Mouse (Mus musculus) brain, embryonic 18.5 days (tissue): ENCODE measurements around the gene Card6.

Experiments used
- DNase-seq: peaks from one replicate; pipeline ENCODE4 v3.0.0-alpha.2; 2012; ENCODE audit warnings: low read depth, low spot score

Card6 gene

DNA sequence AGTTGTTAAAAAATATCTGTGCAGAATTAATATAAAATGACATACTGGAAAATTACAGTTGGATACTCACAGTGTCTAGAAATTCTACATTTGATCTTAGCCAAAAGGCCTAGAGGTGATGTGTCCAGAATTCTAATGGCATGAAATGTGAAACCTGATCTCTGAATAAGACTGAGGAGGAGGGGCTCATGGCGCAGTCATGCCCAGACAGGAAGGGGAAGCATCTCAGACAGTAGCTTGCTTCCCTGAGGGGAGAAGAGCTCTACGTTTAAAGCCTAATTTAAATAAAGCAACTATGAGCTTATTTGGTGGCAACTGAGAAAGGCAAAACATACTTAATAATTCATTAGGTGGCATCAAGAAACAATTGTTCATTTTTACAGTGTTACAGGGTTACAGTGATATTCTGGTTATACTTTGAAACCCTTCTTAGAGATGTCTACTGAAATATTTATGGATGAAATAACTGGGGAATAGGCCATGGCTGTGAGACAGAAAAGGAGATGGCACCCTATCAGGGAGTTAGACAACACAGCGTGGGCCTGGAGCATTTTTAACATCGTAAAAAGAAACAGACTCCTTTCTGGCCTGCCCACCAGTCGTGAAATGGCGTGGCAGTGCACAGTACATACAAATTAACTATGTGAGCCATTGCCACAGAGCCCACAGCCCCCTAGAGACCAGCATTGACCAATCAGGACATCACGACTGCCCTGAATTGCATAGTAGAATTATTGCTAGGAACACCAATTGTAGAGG is 19.3 kb downstream of the Card6 start:
- DNase-seq = no peak

DNA sequence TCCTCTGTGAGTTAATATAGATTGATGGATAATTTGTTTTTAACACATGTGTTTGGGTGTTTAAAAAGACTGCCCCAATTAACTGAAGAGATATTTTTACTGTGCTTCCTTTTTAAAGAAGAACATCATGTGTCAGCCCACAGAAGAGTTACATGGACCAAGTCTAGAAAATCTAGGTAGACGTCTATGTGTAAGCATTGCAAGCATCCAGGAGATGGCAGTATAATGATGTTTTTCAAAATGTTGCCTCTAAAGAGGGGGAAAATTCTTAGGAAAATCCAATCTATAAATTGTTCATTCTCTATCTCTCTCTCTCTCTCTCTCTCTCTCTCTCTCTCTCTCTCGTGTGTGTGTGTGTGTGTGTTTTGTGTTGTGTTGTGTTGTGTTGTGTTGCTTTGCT is 22.2 kb downstream of the Card6 start:
- no peak for DNase-seq

DNA sequence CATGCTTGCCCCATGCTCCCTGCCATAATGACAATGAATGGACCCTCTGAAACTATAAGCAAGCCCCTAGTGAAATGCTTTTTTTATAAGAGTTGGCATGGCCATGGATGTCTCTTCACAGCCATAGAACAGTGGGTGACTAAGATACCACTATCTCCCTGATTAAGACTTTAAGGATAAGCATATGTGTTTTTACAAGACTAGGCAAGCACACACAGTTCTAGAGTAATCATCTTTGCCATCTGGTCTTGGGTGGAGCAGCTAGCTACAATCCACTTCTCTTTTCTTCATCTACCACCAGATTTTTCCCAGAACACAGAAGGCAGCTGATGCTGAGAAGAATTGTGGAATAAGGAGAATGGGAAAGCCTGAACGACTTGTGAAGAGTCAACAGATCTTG is 27.1 kb downstream of the Card6 start:
- no peak for DNase-seq

DNA sequence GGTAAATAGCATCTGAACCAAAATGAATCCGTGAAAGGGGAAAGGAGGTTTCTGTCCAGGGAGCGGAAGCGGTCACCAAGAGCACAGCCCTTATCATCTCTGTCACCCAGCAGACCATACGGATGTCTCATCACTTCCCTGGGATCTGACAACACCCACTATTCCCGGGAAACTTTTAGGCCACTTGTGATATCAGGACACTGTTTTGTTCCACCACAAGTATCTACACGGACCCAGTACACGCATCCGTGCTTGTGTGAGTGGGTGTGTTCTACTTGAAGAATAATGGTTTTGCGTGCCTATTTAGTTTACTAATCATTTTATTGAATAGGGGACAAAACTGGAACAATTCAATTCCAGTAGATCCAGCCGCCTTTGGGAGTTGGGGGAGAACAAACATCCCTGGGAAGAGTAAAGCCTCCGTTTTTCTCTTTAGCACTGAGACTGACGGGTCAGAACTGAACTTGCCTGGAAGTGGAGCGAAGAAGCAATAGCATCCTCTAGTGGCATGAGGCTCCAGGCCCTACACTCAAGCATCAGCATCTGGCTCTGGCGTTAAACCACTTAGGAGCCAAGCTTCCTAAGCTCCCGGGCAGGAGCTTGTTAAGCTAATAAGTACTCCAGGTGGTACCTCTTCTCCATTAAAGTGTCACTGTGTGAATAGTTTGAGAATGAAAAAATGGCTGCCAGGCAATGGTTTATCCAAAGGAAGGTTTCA is 39.4 kb downstream of the Card6 start:
- DNase-seq = peak; percentile 28

DNA sequence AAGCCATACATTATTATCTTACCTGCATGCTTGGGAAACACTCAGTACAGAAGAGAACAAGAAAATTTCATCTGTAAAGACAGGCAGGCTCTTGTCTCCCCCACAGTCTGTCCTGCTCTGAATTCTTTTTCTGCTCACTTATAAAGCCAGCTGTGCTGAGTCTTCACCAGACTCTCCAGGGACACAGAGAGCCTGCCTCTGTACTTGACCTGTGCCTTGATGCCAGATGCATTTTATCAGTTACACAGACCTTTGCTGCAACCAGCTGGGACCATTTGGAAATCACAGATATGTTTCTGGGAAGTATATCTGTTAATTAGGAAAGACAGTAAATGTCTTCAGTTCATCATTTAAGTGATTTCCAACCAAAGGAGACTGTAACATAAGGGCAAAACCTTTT is 44.7 kb downstream of the Card6 start, which contains the start of gene C7:
Gene C7, minus strand, starts transcription at position 106 of the 400 bp plus-strand sequence.
- DNase-seq = no peak
